Mouse (Mus musculus) right cerebral cortex, postnatal 14 days (tissue): ENCODE data around the gene Fcho1.
"Not testable (repeated sequence)": the region's sequence is repeated elsewhere in the genome, so short reads cannot be mapped to it uniquely, and the experiment has no call there.

Source experiments
- DNase-seq: peaks from one replicate; pipeline ENCODE4 v3.0.0; 2022

The Fcho1 gene

DNA sequence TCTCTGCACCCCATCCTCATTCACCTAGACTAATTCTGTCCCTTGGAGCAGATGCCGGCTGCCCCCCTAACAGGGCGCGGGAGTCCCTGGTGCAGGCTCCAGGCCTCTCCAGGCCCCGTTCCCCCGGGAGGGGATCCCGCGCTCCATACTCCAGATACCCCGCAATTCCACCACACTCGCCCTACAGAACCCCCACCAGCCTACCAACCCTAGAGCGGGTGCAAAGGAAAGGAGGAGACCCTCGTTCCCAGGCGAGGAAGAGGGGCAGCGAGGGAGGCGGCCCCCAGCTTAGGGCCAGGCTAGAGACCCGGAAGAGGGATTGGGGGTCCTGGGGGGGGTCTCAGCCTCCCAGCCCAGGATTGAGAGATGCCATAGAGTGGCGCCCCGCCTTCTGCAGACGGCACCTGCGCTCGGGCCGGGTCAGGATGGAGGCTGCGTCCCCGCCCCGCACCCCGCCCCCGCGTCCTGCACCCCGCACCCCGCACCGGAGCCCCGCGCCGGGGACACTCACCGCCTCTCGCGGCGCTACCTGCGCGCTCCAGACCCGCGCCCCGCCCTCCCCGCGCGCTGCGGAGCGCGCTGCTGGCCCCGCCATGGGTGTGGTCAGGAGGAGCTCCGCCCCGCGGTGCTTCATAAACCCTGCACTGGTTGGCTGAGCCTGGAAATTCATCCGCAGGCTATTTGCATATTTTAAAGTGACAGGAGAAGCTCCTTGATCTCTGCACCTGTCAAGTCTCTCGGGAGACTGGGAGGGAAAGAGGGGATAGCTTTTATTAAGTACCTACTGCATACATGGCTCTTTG, at the start of gene Fcho1:
Gene Fcho1, minus strand, starts transcription at position 595 of the 803 bp plus-strand sequence.
- peak; percentile 84 for DNase-seq

- DNase-seq, result no peak
Observed at GRCm38 (mm10) chr8:71771336-71771735, 45.8 kb upstream of the Fcho1 start.

DNA sequence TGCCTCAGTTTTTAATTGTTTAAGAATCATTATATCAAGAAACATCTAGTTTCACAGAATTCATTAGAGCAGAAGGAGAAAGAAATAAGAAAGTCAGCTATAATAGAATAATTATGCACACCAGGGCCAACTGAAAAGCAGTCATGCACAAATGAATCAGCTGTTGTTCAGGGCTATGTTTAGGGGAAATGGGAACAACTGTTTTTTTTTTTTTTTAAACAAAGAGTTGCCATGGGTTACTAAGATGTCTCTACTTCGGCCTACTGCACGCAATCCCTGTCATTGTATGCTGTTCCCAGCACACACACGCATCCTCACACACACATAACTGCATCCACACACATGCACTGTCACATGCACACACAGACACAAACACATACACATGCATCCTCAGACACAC, 33.3 kb upstream of the Fcho1 start:
- no peak for DNase-seq

DNA sequence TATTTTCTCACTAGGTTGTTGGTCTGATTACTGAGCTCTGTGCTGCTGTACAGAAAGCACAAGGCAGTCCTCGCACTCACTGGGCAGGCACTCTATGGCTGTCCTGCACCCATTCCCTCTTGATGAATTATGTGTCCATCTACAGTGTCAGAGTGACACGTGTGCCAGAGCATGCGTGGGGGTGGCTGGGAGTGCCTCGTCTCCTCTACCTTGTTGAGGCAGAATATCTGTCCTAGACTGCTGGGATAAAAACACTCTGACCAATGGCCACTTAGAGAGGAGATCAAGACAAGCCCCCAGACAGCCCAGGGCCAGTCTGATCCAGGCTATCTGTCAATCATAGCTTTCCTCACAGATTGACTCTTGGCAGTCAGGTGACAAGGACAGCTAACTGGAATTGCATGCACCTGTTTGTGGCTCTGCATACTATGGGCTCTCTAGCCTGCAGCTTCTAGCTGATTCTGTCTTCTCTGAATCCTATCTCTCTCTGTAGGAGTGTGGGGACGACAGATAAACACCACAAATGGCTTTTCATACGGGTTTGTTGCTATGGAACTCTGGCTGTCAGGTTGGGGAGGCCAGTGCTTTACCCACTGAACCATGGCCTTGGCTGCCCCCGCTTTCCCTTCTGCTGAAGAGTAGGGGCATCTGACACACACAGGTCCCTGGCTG, 27.5 kb upstream of the Fcho1 start:
- DNase-seq, result not testable (repeated sequence)

DNA sequence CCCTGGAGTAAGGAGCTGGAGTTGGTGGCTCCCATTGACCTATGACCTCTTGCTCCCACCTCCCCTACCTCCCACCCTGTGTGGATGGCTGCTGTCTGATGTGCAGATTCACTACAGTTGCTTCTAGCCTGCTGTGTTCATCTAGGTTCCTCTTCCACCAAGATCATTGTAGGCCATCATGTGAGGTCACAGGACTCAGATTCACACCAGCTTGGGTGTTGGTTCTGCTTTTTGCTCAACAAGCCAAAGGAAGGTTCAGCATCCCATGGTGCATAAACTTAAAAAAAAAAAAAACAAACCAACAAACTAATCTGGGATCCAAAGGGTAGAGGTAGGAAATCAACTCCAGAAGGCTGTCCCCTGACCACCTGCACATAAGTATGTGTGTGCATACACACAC, 26.7 kb upstream of the Fcho1 start:
- DNase-seq, result not testable (repeated sequence)

GRCm38 (mm10) chr8:71751337-71751886, 25.9 kb upstream of the Fcho1 start:
- peak; percentile 37 for DNase-seq

GRCm38 (mm10) chr8:71749321-71750075, 24.0 kb upstream of the Fcho1 start:
- DNase-seq, result not testable (repeated sequence)

- DNase-seq, result not testable (repeated sequence)
Observed at GRCm38 (mm10) chr8:71747082-71747481, 21.6 kb upstream of the Fcho1 start.

- no peak for DNase-seq
Observed at GRCm38 (mm10) chr8:71745322-71745721, 19.8 kb upstream of the Fcho1 start.

GRCm38 (mm10) chr8:71742783-71743182, 17.3 kb upstream of the Fcho1 start:
- no peak for DNase-seq

DNA sequence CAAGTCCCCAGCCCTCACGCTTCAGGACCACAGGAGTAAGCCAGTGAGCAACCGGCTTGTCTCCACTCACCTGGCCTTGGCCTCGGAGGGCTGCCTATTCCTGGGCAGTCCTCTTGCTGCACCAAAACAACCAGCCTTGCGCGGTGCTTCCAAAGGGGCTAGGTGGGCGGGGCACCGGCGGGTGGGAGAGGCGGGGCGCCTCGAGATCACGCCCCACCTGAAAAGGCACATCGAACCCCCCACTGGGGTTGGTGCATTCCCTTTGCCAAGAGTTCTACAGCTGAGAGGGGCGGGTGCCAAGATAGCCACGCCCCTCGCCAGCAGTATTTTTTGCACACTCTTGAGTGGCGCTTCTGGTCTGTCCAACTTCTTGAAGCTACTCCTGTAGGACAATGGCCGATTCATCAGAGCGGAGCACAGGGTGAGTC, 16.2 kb upstream of the Fcho1 start:
- DNase-seq, result no peak

DNA sequence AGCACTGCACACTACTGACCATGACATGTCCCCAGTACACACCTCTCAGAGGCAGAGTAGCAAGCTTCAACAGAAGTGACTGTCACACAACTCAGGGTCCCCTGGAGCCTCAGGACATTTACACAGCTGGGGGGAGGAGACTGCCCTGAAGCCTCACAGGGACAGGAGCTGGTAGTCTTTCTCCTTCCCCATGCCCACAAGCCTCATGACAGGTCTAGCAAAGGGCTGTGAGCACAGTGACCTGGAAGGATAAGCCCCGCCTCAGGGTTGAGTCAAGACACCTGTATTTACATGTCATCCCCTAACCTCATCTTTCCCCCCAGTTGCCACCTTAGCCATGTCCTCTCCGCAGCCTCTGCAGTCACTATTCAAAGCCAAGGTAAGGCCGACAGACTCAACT, 15.7 kb upstream of the Fcho1 start:
- no peak for DNase-seq

- DNase-seq, result not testable (repeated sequence)
Observed at GRCm38 (mm10) chr8:71738316-71738715, 12.8 kb upstream of the Fcho1 start.

- DNase-seq, result peak; percentile 68
Observed at GRCm38 (mm10) chr8:71731652-71732230, 6.2 kb upstream of the Fcho1 start.

- no peak for DNase-seq
Observed at GRCm38 (mm10) chr8:71728826-71729620, 3.5 kb upstream of the Fcho1 start.

DNA sequence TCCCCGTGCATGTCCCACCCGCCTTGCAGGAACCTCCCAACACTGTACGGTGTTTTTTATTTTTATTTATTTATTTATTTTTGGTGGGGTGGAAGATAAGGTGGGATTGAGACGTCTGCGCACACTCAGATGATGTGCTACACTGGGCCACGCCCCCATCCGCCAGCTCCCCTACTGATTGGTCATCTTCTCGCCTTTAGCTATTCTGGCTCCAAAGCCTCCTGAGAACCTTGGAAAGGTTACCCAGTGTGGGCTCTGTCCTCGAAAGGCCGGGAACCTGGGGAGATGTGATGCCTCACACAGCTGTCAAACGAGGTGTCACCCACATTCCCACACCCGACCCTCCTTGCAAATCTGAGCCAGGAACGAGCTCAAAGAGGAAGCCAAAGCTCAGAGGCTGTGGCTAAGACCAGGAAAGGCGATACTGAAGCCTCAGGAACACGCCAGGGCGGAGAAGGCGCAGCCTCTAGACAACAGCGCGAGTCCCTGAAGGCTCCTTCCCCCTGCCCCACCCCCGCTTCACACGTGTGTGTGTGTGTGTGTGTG, 2.8 kb upstream of the Fcho1 start:
- peak; percentile 67 for DNase-seq

GRCm38 (mm10) chr8:71724389-71724788, 1.1 kb downstream of the Fcho1 start:
- no peak for DNase-seq

- DNase-seq, result no peak
Observed at GRCm38 (mm10) chr8:71723047-71723551, 2.4 kb downstream of the Fcho1 start.

GRCm38 (mm10) chr8:71719928-71720457, 5.5 kb downstream of the Fcho1 start:
- peak; percentile 81 for DNase-seq

GRCm38 (mm10) chr8:71719218-71719617, 6.3 kb downstream of the Fcho1 start:
- DNase-seq, result peak; percentile 61

- no peak for DNase-seq
Observed at GRCm38 (mm10) chr8:71718252-71718651, 7.3 kb downstream of the Fcho1 start.
